Comparison of ENCODE assay signal across 8 mouse cellular contexts in the genomic region with DNA sequence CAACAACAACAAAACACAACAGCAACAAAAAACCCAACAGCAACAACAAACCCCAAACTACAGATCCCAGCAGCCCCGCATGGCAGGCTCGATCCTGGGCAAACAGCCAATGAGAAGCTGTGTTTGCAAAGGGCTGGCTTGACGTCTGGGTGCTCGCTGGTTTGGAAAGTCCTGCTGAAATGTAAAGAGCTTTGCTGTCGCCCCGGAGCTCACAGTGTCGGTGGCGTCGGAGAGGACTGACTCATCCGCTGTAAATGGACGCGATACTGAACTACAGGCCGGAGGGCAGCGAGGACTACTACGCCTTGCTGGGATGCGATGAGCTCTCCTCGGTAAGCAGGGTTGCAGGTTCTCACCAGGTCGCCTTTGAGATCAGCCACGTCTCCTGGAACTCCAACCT. TPM values are rescaled to one million over a fixed set of nuclear protein-coding genes. Genes with fewer than 3 reads are reported as not detected.
A peak's percentile ranks its signal among the peaks of the same experiment; 100 is the strongest.
DNase-seq lines count a peak whose midpoint lies in the region; ATAC-seq and TF ChIP-seq lines count a peak whose summit lies in the region.

No protein-coding gene starts in this region.

- peak; percentile 66 to 70 for DNase-seq in B cell, adult 2 months
- peak; percentile 98 for DNase-seq in brain, adult 2 months (ENCODE audit: low read depth, low spot score)
- DNase-seq in heart, embryonic 10.5 days (ENCODE audit: low spot score), result peak; percentile 95
- peak; percentile 95 for DNase-seq in midbrain, postnatal 0 days (ENCODE audit: low spot score)
- DNase-seq in spleen, postnatal 10 days (ENCODE audit: low spot score in 2 of 2), result peak; percentile 64 to 83

- no peak for TF ChIP-seq CTCF in embryonic fibroblast, embryonic 13.5 days (IDR thresholded peaks at IDR 0.05; ENCODE audit: borderline replicate concordance, insufficient read depth, low read length)
- TF ChIP-seq CTCF in midbrain, postnatal 0 days (IDR thresholded peaks at IDR 0.05), result no peak

- peak; percentile 79 for ATAC-seq in kidney, embryonic 15.5 days (replicated peaks; ENCODE audit: low FRiP score)
- ATAC-seq in limb, embryonic 15.5 days (ENCODE audit: insufficient number of reproducible peaks, low FRiP score, low TSS enrichment, low read depth), result peak; percentile 60; the same call in 1 of the 2 replicates
- ATAC-seq in midbrain, postnatal 0 days (ENCODE audit: low FRiP score), result peak; percentile 60

- no peaks in the 10 kb centered on the region for H3K9me3 ChIP-seq in heart, embryonic 10.5 days
- H3K9me3 ChIP-seq in kidney, embryonic 15.5 days (replicated peaks), result no peaks in the 10 kb centered on the region
- no peaks in the 10 kb centered on the region for H3K9me3 ChIP-seq in limb, embryonic 15.5 days
- no peaks in the 10 kb centered on the region for H3K9me3 ChIP-seq in midbrain, postnatal 0 days (ENCODE audit: low read length)

- no peaks in the 10 kb centered on the region for H3K27me3 ChIP-seq in heart, embryonic 10.5 days (ENCODE audit: insufficient read depth, poor library complexity, severe bottlenecking)
- H3K27me3 ChIP-seq in kidney, embryonic 15.5 days, result peaks cover under 1% of the 10 kb centered on the region; the same call in 1 of the 2 replicates
- no peaks in the 10 kb centered on the region for H3K27me3 ChIP-seq in limb, embryonic 15.5 days
- no peaks in the 10 kb centered on the region for H3K27me3 ChIP-seq in midbrain, postnatal 0 days (ENCODE audit: insufficient read depth, low read length)

- H3K36me3 ChIP-seq in heart, embryonic 10.5 days, result no peaks in the 10 kb centered on the region
- no peaks in the 10 kb centered on the region for H3K36me3 ChIP-seq in kidney, embryonic 15.5 days
- no peaks in the 10 kb centered on the region for H3K36me3 ChIP-seq in limb, embryonic 15.5 days
- no peaks in the 10 kb centered on the region for H3K36me3 ChIP-seq in midbrain, postnatal 0 days (ENCODE audit: insufficient read depth, low read length)

- TF ChIP-seq POLR2A in embryonic fibroblast, embryonic 13.5 days (IDR thresholded peaks at IDR 0.05; ENCODE audit: low read depth, low read length), result peak; percentile 72

- H3K27ac ChIP-seq in embryonic fibroblast, embryonic 13.5 days (ENCODE audit: insufficient read depth, low read length), result no peak overlapping the region
- peak overlapping the region; percentile 83 for H3K27ac ChIP-seq in heart, embryonic 10.5 days
- H3K27ac ChIP-seq in kidney, embryonic 15.5 days, result peak overlapping the region; percentile 56
- peak overlapping the region; percentile 71 for H3K27ac ChIP-seq in limb, embryonic 15.5 days
- H3K27ac ChIP-seq in midbrain, postnatal 0 days (ENCODE audit: low read depth, low read length), result peak overlapping the region; percentile 18; the same call in 1 of the 2 replicates

- H3K4me2 ChIP-seq in kidney, embryonic 15.5 days, result peak overlapping the region; percentile 62
- H3K4me2 ChIP-seq in limb, embryonic 15.5 days, result peak overlapping the region; percentile 72
- peak overlapping the region; percentile 63 for H3K4me2 ChIP-seq in midbrain, postnatal 0 days (ENCODE audit: low read depth, low read length, poor library complexity, severe bottlenecking)

- peak overlapping the region; percentile 49 for H3K9ac ChIP-seq in kidney, embryonic 15.5 days
- H3K9ac ChIP-seq in limb, embryonic 15.5 days, result peak overlapping the region; percentile 47
- peak overlapping the region; percentile 50 for H3K9ac ChIP-seq in midbrain, postnatal 0 days (replicated peaks; ENCODE audit: low read length, poor library complexity, severe bottlenecking)

- H3K4me1 ChIP-seq in embryonic fibroblast, embryonic 13.5 days (ENCODE audit: control insufficient read depth, insufficient read depth, low read length), result no peaks in the 10 kb centered on the region; the same call in 1 of the 2 replicates
- no peaks in the 10 kb centered on the region for H3K4me1 ChIP-seq in heart, embryonic 10.5 days
- peaks cover 5% of the 10 kb centered on the region; the same call in 1 of the 2 replicates for H3K4me1 ChIP-seq in kidney, embryonic 15.5 days
- H3K4me1 ChIP-seq in limb, embryonic 15.5 days, result peaks cover 6% of the 10 kb centered on the region; the same call in 1 of the 2 replicates
- H3K4me1 ChIP-seq in midbrain, postnatal 0 days (ENCODE audit: insufficient read depth, low read length), result peaks cover 5% of the 10 kb centered on the region; the same call in 1 of the 2 replicates

- WGBS in heart, embryonic 10.5 days, result 0% methylated on average over 19 of the region's 19 CpGs
- under 1% methylated on average over 19 of the region's 19 CpGs for WGBS in kidney, embryonic 15.5 days
- WGBS in limb, embryonic 15.5 days, result under 1% methylated on average over 19 of the region's 19 CpGs
- WGBS in midbrain, postnatal 0 days, result 0% methylated on average over 19 of the region's 19 CpGs

- peak overlapping the region; percentile 41 for H3K4me3 ChIP-seq in embryonic fibroblast, embryonic 13.5 days (ENCODE audit: insufficient read depth, low read length)
- peak overlapping the region; percentile 69 for H3K4me3 ChIP-seq in heart, embryonic 10.5 days
- peak overlapping the region; percentile 58 for H3K4me3 ChIP-seq in kidney, embryonic 15.5 days (replicated peaks)
- peak overlapping the region; percentile 58 for H3K4me3 ChIP-seq in limb, embryonic 15.5 days
- peak overlapping the region; percentile 52 for H3K4me3 ChIP-seq in midbrain, postnatal 0 days (ENCODE audit: low read depth, low read length)

RNA-seq across cellular contexts. Expression of gene Dnajc12, which starts 4.2 kb away (rescaled TPM):
- polyA plus RNA-seq in embryonic fibroblast, embryonic 13.5 days (2011; ENCODE audit: insufficient read length, low read depth, missing spikeins), result 3.5 and 4.6 TPM in 2 replicates
- 6.7 and 10.8 TPM in 2 replicates for polyA plus RNA-seq in heart, embryonic 10.5 days (2016; fragmentation: Nextera tagmentation; extraction: Ambion mirVana)
- polyA plus RNA-seq in kidney, embryonic 15.5 days (2015; fragmentation: Nextera tagmentation; extraction: Ambion mirVana), result 12.3 and 12.5 TPM in 2 replicates
- polyA plus RNA-seq in limb, embryonic 15.5 days (2015; fragmentation: Nextera tagmentation; extraction: Ambion mirVana), result 8.3 and 9.0 TPM in 2 replicates
- 12.8 and 14.1 TPM in 2 replicates for total RNA-seq in midbrain, postnatal 0 days (2014; rRNA removed)
- 25.5 and 29.1 TPM in 2 replicates for polyA plus RNA-seq in midbrain, postnatal 0 days (2015; fragmentation: Nextera tagmentation; extraction: Ambion mirVana)

RNA-seq across cellular contexts. Expression of gene Sirt1, which starts 4.9 kb away (rescaled TPM):
- polyA plus RNA-seq in embryonic fibroblast, embryonic 13.5 days (2011; ENCODE audit: insufficient read length, low read depth, missing spikeins), result 12.6 and 14.4 TPM in 2 replicates
- 2.4 and 5.2 TPM in 2 replicates for polyA plus RNA-seq in heart, embryonic 10.5 days (2016; fragmentation: Nextera tagmentation; extraction: Ambion mirVana)
- 5.9 and 6.1 TPM in 2 replicates for polyA plus RNA-seq in kidney, embryonic 15.5 days (2015; fragmentation: Nextera tagmentation; extraction: Ambion mirVana)
- polyA plus RNA-seq in limb, embryonic 15.5 days (2015; fragmentation: Nextera tagmentation; extraction: Ambion mirVana), result 3.7 and 4.8 TPM in 2 replicates
- total RNA-seq in midbrain, postnatal 0 days (2014; rRNA removed), result 23.3 and 23.7 TPM in 2 replicates
- 2.6 and 3.5 TPM in 2 replicates for polyA plus RNA-seq in midbrain, postnatal 0 days (2015; fragmentation: Nextera tagmentation; extraction: Ambion mirVana)

RNA-seq across cellular contexts. Expression of gene Gm7075, which starts 35.1 kb away (rescaled TPM):
- polyA plus RNA-seq in embryonic fibroblast, embryonic 13.5 days (2011; ENCODE audit: insufficient read length, low read depth, missing spikeins), result not detected in 2 replicates
- polyA plus RNA-seq in heart, embryonic 10.5 days (2016; fragmentation: Nextera tagmentation; extraction: Ambion mirVana), result not detected in 2 replicates
- polyA plus RNA-seq in kidney, embryonic 15.5 days (2015; fragmentation: Nextera tagmentation; extraction: Ambion mirVana), result not detected in 2 replicates
- polyA plus RNA-seq in limb, embryonic 15.5 days (2015; fragmentation: Nextera tagmentation; extraction: Ambion mirVana), result not detected in 2 replicates
- total RNA-seq in midbrain, postnatal 0 days (2014; rRNA removed), result not detected in 2 replicates
- polyA plus RNA-seq in midbrain, postnatal 0 days (2015; fragmentation: Nextera tagmentation; extraction: Ambion mirVana), result not detected in 2 replicates

RNA-seq across cellular contexts. Expression of gene Ctnna3, which starts 43.5 kb away (rescaled TPM):
- polyA plus RNA-seq in embryonic fibroblast, embryonic 13.5 days (2011; ENCODE audit: insufficient read length, low read depth, missing spikeins), result 0.14 TPM in 1 of 2 replicates, not detected in the other
- polyA plus RNA-seq in heart, embryonic 10.5 days (2016; fragmentation: Nextera tagmentation; extraction: Ambion mirVana), result 14.2 and 22.7 TPM in 2 replicates
- polyA plus RNA-seq in kidney, embryonic 15.5 days (2015; fragmentation: Nextera tagmentation; extraction: Ambion mirVana), result 0.53 and 0.59 TPM in 2 replicates
- polyA plus RNA-seq in limb, embryonic 15.5 days (2015; fragmentation: Nextera tagmentation; extraction: Ambion mirVana), result 0.95 and 1.6 TPM in 2 replicates
- total RNA-seq in midbrain, postnatal 0 days (2014; rRNA removed), result 1.0 TPM in 2 replicates
- polyA plus RNA-seq in midbrain, postnatal 0 days (2015; fragmentation: Nextera tagmentation; extraction: Ambion mirVana), result 0.44 and 0.63 TPM in 2 replicates
